In the genomic region with DNA sequence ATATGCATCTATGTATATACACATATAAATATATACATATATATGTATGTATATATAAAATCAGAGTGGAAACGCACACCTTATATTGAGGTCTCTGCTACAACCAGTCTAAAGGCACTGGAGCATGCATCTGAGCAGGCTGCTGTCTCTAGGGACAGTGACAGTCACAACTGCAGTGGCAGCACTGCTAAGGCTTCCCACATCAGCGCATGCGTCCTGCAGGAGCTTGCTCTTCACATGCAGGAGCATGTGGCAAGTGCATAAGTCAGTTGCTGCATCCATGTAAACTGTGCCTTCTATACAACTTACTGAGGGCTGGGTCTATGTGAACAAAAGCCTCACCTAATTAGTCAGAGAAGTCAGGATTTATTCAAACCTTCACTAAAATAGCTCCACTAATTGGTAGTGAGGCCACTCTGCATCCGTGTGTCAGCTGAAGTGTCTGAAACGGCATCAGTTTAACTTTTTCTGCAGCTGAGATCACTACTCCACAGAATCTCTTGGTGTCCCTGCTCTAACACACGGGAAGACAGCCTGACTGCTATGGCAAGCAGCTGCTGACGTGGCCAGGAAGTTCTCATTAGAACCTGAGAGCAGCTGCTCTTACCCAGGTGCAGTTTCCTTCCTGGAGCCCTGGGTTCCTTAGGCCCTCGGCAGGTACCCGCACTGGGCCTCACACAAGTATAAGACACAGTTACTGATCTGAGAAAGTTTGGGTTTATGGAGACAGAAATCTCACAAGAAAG, we compare ENCODE assay signal across 12 mouse cellular contexts.
DNase-seq lines count a peak whose midpoint lies in the region; ATAC-seq and TF ChIP-seq lines count a peak whose summit lies in the region.
"Had no signal": no experiment of that assay in that cellular context is flagged by ENCODE, and none has a peak within 500 bp of the region (broad histone marks: within the 10 kb centered on the region; RNA-seq: fewer than 3 reads in every experiment).

No protein-coding gene starts in this region.

- H3K4me2 ChIP-seq in forebrain, embryonic 12.5 days: no peak overlapping the region
- no peak overlapping the region for H3K4me2 ChIP-seq in liver, postnatal 0 days (ENCODE audit: low read depth, low read length)
- no peak overlapping the region for H3K4me2 ChIP-seq in stomach, postnatal 0 days (replicated peaks; ENCODE audit: low read depth)
- no peak overlapping the region for H3K4me2 ChIP-seq in kidney, embryonic 15.5 days
- H3K4me2 ChIP-seq: lung, embryonic 15.5 days had no signal

- H3K9ac ChIP-seq in forebrain, embryonic 12.5 days: no peak overlapping the region
- H3K9ac ChIP-seq in liver, postnatal 0 days (replicated peaks): no peak overlapping the region
- peak overlapping the region; percentile 23; the same call in 1 of the 2 replicates for H3K9ac ChIP-seq in stomach, postnatal 0 days (ENCODE audit: low read length)
- H3K9ac ChIP-seq in kidney, embryonic 15.5 days: no peak overlapping the region
- H3K9ac ChIP-seq: lung, embryonic 15.5 days had no signal

- no peaks in the 10 kb centered on the region for H3K9me3 ChIP-seq in forebrain, embryonic 10.5 days
- H3K9me3 ChIP-seq in forebrain, embryonic 12.5 days: no peaks in the 10 kb centered on the region
- H3K9me3 ChIP-seq in liver, postnatal 0 days (ENCODE audit: low read length): no peaks in the 10 kb centered on the region
- no peaks in the 10 kb centered on the region for H3K9me3 ChIP-seq in embryonic facial prominence, embryonic 10.5 days
- H3K9me3 ChIP-seq in stomach, postnatal 0 days (ENCODE audit: control insufficient read depth, low read length): no peaks in the 10 kb centered on the region
- no peaks in the 10 kb centered on the region for H3K9me3 ChIP-seq in kidney, embryonic 15.5 days (replicated peaks)
- H3K9me3 ChIP-seq: lung, embryonic 15.5 days had no signal

- no peak overlapping the region for H3K4me3 ChIP-seq in forebrain, embryonic 10.5 days
- H3K4me3 ChIP-seq in forebrain, embryonic 12.5 days (replicated peaks): no peak overlapping the region
- no peak overlapping the region for H3K4me3 ChIP-seq in liver, postnatal 0 days (ENCODE audit: low read depth, low read length)
- no peak overlapping the region for H3K4me3 ChIP-seq in embryonic facial prominence, embryonic 10.5 days
- no peak overlapping the region for H3K4me3 ChIP-seq in stomach, postnatal 0 days (ENCODE audit: low read depth, low read length)
- no peak overlapping the region for H3K4me3 ChIP-seq in kidney, embryonic 15.5 days (replicated peaks)
- H3K4me3 ChIP-seq: lung, embryonic 15.5 days had no signal

- 62% methylated on average over 9 of the region's 9 CpGs for WGBS in forebrain, embryonic 10.5 days
- WGBS in forebrain, embryonic 12.5 days: 55% methylated on average over 9 of the region's 9 CpGs
- WGBS in liver, postnatal 0 days (ENCODE audit: insufficient replicate concordance): 50% methylated on average over 9 of the region's 9 CpGs
- WGBS in embryonic facial prominence, embryonic 10.5 days: 61% methylated on average over 9 of the region's 9 CpGs
- WGBS in stomach, postnatal 0 days: 58% methylated on average over 9 of the region's 9 CpGs
- 60% methylated on average over 9 of the region's 9 CpGs for WGBS in kidney, embryonic 15.5 days

- no peaks in the 10 kb centered on the region for H3K36me3 ChIP-seq in forebrain, embryonic 10.5 days (replicated peaks)
- H3K36me3 ChIP-seq in forebrain, embryonic 12.5 days (replicated peaks): no peaks in the 10 kb centered on the region
- no peaks in the 10 kb centered on the region for H3K36me3 ChIP-seq in liver, postnatal 0 days (replicated peaks; ENCODE audit: insufficient read depth, low read length)
- no peaks in the 10 kb centered on the region for H3K36me3 ChIP-seq in embryonic facial prominence, embryonic 10.5 days (replicated peaks)
- no peaks in the 10 kb centered on the region for H3K36me3 ChIP-seq in stomach, postnatal 0 days (ENCODE audit: control insufficient read depth, insufficient read depth, low read length)
- no peaks in the 10 kb centered on the region for H3K36me3 ChIP-seq in kidney, embryonic 15.5 days
- H3K36me3 ChIP-seq: lung, embryonic 15.5 days had no signal

- peaks cover 17% of the 10 kb centered on the region for H3K4me1 ChIP-seq in forebrain, embryonic 10.5 days
- H3K4me1 ChIP-seq in forebrain, embryonic 12.5 days: 0 out of 2 replicates have a peak, but pooled peaks cover 3% of the 10 kb centered on the region
- H3K4me1 ChIP-seq in liver, postnatal 0 days (ENCODE audit: insufficient read depth): no peaks in the 10 kb centered on the region
- peaks cover 17% of the 10 kb centered on the region for H3K4me1 ChIP-seq in embryonic facial prominence, embryonic 10.5 days
- H3K4me1 ChIP-seq in stomach, postnatal 0 days (replicated peaks; ENCODE audit: control insufficient read depth, insufficient read depth): no peaks in the 10 kb centered on the region
- peaks cover 14% of the 10 kb centered on the region for H3K4me1 ChIP-seq in kidney, embryonic 15.5 days

- no peak for TF ChIP-seq EP300 in liver, postnatal 0 days (IDR thresholded peaks at IDR 0.05; ENCODE audit: low read depth)
- no peak for TF ChIP-seq EP300 in stomach, postnatal 0 days (optimal IDR thresholded peaks at IDR 0.05)

- no peak for ATAC-seq in forebrain, embryonic 12.5 days (ENCODE audit: low FRiP score)
- ATAC-seq in liver, postnatal 0 days: no peak
- no peak for ATAC-seq in stomach, postnatal 0 days (ENCODE audit: low FRiP score, low TSS enrichment)
- ATAC-seq in kidney, embryonic 15.5 days (replicated peaks; ENCODE audit: low FRiP score): no peak
- ATAC-seq: Patski had no signal

- DNase-seq in forebrain, embryonic 10.5 days (ENCODE audit: extremely low spot score, low spot score): peak; percentile 12
- DNase-seq in liver, postnatal 0 days: no peak
- no peak for DNase-seq in liver
- DNase-seq in embryonic facial prominence, embryonic 10.5 days (ENCODE audit: low spot score): no peak
- DNase-seq in stomach, postnatal 0 days (ENCODE audit: low spot score): no peak
- DNase-seq in urinary bladder, postnatal 14 days (ENCODE audit: low spot score): no peak
- DNase-seq: kidney, postnatal 10 days; right cerebral cortex, postnatal 4 days had no signal

- no peak for TF ChIP-seq CTCF in liver, postnatal 0 days (IDR thresholded peaks at IDR 0.05; ENCODE audit: low read depth)
- TF ChIP-seq CTCF in stomach, postnatal 0 days (IDR thresholded peaks at IDR 0.05; ENCODE audit: low read depth): no peak

- no peak overlapping the region for H3K27ac ChIP-seq in forebrain, embryonic 10.5 days
- no peak overlapping the region for H3K27ac ChIP-seq in forebrain, embryonic 12.5 days
- 0 out of 2 replicates have a peak overlapping the region, but pooled peaks have one; percentile 7 for H3K27ac ChIP-seq in liver, postnatal 0 days (ENCODE audit: low read depth)
- peak overlapping the region; percentile 30; the same call in 1 of the 2 replicates for H3K27ac ChIP-seq in embryonic facial prominence, embryonic 10.5 days (replicated peaks)
- no peak overlapping the region for H3K27ac ChIP-seq in stomach, postnatal 0 days (replicated peaks)
- H3K27ac ChIP-seq in kidney, embryonic 15.5 days: no peak overlapping the region
- H3K27ac ChIP-seq: lung, embryonic 15.5 days had no signal

- H3K27me3 ChIP-seq in forebrain, embryonic 10.5 days (ENCODE audit: poor library complexity, severe bottlenecking): no peaks in the 10 kb centered on the region
- H3K27me3 ChIP-seq in forebrain, embryonic 12.5 days: no peaks in the 10 kb centered on the region
- H3K27me3 ChIP-seq in liver, postnatal 0 days (ENCODE audit: insufficient read depth, low read length): no peaks in the 10 kb centered on the region
- no peaks in the 10 kb centered on the region for H3K27me3 ChIP-seq in embryonic facial prominence, embryonic 10.5 days (replicated peaks; ENCODE audit: low read depth, poor library complexity, severe bottlenecking)
- no peaks in the 10 kb centered on the region for H3K27me3 ChIP-seq in stomach, postnatal 0 days (ENCODE audit: control insufficient read depth, insufficient read depth, low read length)
- no peaks in the 10 kb centered on the region for H3K27me3 ChIP-seq in kidney, embryonic 15.5 days
- H3K27me3 ChIP-seq: lung, embryonic 15.5 days had no signal

Comparison
In these comparisons a context has a peak if more than half of its experiments do, and no peak if none do; other contexts are left out.
1. H3K27ac ChIP-seq: peak in liver, postnatal 0 days (single experiment) and embryonic facial prominence, embryonic 10.5 days (single experiment); none in forebrain, embryonic 10.5 days (single experiment), forebrain, embryonic 12.5 days (single experiment), stomach, postnatal 0 days (single experiment) and kidney, embryonic 15.5 days (single experiment).